Mouse (Mus musculus) R1 (cell line): Measurements from ENCODE around the gene Ntsr2.

Experiments
- DNase-seq: peaks from one replicate; pipeline ENCODE4 v3.0.0-alpha.2; 2018; ENCODE audit warnings: low read depth, low spot score

Ntsr2 gene

GRCm38 (mm10) chr12:16648273-16648672, 4.9 kb upstream of the Ntsr2 start:
- DNase-seq: no peak

GRCm38 (mm10) chr12:16649819-16650218, 3.4 kb upstream of the Ntsr2 start:
- DNase-seq: no peak

GRCm38 (mm10) chr12:16655604-16656003, 2.4 kb downstream of the Ntsr2 start:
- DNase-seq: no peak

- DNase-seq: no peak
These were observed 4.0 kb downstream of the Ntsr2 start for GRCm38 (mm10) chr12:16656906-16657875.

- peak; percentile 11 for DNase-seq
These were observed 8.3 kb downstream of the Ntsr2 start for GRCm38 (mm10) chr12:16661459-16661858.

GRCm38 (mm10) chr12:16661936-16662335, 8.8 kb downstream of the Ntsr2 start:
- DNase-seq: no peak

- DNase-seq: peak; percentile 20
These were observed 9.9 kb downstream of the Ntsr2 start for GRCm38 (mm10) chr12:16662955-16663585.

- peak; percentile 97 for DNase-seq
These were observed 11.8 kb downstream of the Ntsr2 start for GRCm38 (mm10) chr12:16665022-16665421.

- DNase-seq: peak; percentile 69
These were observed 16.0 kb downstream of the Ntsr2 start for GRCm38 (mm10) chr12:16669176-16669575.

- no peak for DNase-seq
These were observed 19.1 kb downstream of the Ntsr2 start for GRCm38 (mm10) chr12:16672246-16672645.

GRCm38 (mm10) chr12:16690631-16691030, 37.4 kb downstream of the Ntsr2 start:
- no peak for DNase-seq

GRCm38 (mm10) chr12:16694783-16695182, 41.6 kb downstream of the Ntsr2 start:
- DNase-seq: peak; percentile 36

GRCm38 (mm10) chr12:16695252-16695651, 42.1 kb downstream of the Ntsr2 start:
- DNase-seq: peak; percentile 56

GRCm38 (mm10) chr12:16696146-16696545, 43.0 kb downstream of the Ntsr2 start:
- no peak for DNase-seq

GRCm38 (mm10) chr12:16698691-16699090, 45.5 kb downstream of the Ntsr2 start:
- no peak for DNase-seq
